Mouse (Mus musculus) hindbrain, embryonic 11.5 days (tissue): ENCODE results near the gene Itprip. TPM values are rescaled to one million over a fixed set of nuclear protein-coding genes. Genes with fewer than 3 reads are reported as not detected.

ENCODE experiments used
- ATAC-seq: fragments of 200-750 bp; cut with Nextera tagmentation; 2 replicates; pipeline ENCODE4 v1.8.0; 2017; ENCODE audit warnings: mild to moderate bottlenecking, moderate TSS enrichment, moderate library complexity; ENCODE audit not compliant: low FRiP score
- DNase-seq: peaks from one replicate; pipeline ENCODE4 v3.0.0-alpha.2; 2015; ENCODE audit warnings: low spot score
- H3K27ac ChIP-seq: fragments of 300-500 bp; sonication (generic); 2 replicates; pipeline ENCODE4 v1.5.1; 2014; ENCODE audit warnings: mild to moderate bottlenecking, low read depth, low read length
- H3K27me3 ChIP-seq: fragments of 300-500 bp; sonication (generic); 2 replicates; pipeline ENCODE4 v1.6.1; 2014; ENCODE audit warnings: mild to moderate bottlenecking, low read length, moderate library complexity, mixed read lengths; ENCODE audit not compliant: control insufficient read depth, insufficient read depth
- H3K36me3 ChIP-seq: fragments of 300-500 bp; sonication (generic); 2 replicates; pipeline ENCODE4 v1.6.1; 2014; ENCODE audit warnings: mild to moderate bottlenecking, low read length, moderate library complexity, mixed read lengths; ENCODE audit not compliant: control insufficient read depth, insufficient read depth
- H3K4me1 ChIP-seq: fragments of 300-500 bp; sonication (generic); replicated peaks from 2 replicates; pipeline ENCODE4 v1.6.1; 2014; ENCODE audit warnings: low read length, mixed read lengths; ENCODE audit not compliant: control insufficient read depth, insufficient read depth
- H3K4me2 ChIP-seq: fragments of 300-500 bp; sonication (generic); replicated peaks from 2 replicates; pipeline ENCODE4 v1.6.1; 2014; ENCODE audit warnings: mild to moderate bottlenecking, low read depth, low read length
- H3K4me3 ChIP-seq: fragments of 300-500 bp; sonication (generic); 2 replicates; pipeline ENCODE4 v1.5.1; 2014; ENCODE audit warnings: low read depth, low read length
- H3K9ac ChIP-seq: fragments of 300-500 bp; sonication (generic); 2 replicates; pipeline ENCODE4 v1.6.1; 2014; ENCODE audit warnings: low read depth, low read length
- H3K9me3 ChIP-seq: fragments of 300-500 bp; sonication (generic); 2 replicates; pipeline ENCODE4 v1.6.1; 2016; ENCODE audit warnings: low read length; ENCODE audit not compliant: control insufficient read depth
- whole genome bisulfite sequencing: fragments of 180-500 bp; shearing (Covaris S2); extraction: QIAGEN DNeasy Blood & Tissue Kit; methylation state at CpG from one replicate; pipeline ENCODE4 v1.1.7; 2014; 5-methylcytosine and 5-hydroxymethylcytosine counted together
- polyA plus RNA-seq: library from polyadenylated mRNA; unstranded; fragments of >200 nt; fragmentation: Nextera tagmentation; extraction: Ambion mirVana; gene quantifications from 2 replicates; pipeline ENCODE4 v1.2.1, GENCODE M21; 2014

Itprip gene
- polyA plus RNA-seq, 1 experiment from 2014 or later, result 10.0 TPM

- no peak for ATAC-seq
- no peaks in the 10 kb centered on the region for H3K27me3 ChIP-seq
- WGBS, result 90% methylated on average over 11 of the region's 11 CpGs
Measured at GRCm38 (mm10) chr19:47885886-47886285, 33.2 kb downstream of the Itprip start.

GRCm38 (mm10) chr19:47885191-47885743 is 33.8 kb downstream of the Itprip start:
- Histone ChIP-seq H3K9me3 (no peaks in the 10 kb centered on the region), H3K4me1 (no peaks in the 10 kb centered on the region), H3K4me2 (no peak overlapping the region), H3K27ac (no peak overlapping the region), H3K4me3 (no peak overlapping the region), H3K27me3 (no peaks in the 10 kb centered on the region), H3K9ac (no peak overlapping the region), H3K36me3 (no peaks in the 10 kb centered on the region)
- no peak for DNase-seq
- 74% methylated on average over 7 of the region's 7 CpGs for WGBS
- ATAC-seq, result no peak

More at GRCm38 (mm10) chr19:47885886-47886285, 33.2 kb downstream of the Itprip start:
- no peak overlapping the region for H3K27ac ChIP-seq
- no peak overlapping the region for H3K9ac ChIP-seq
- H3K4me1 ChIP-seq, result no peaks in the 10 kb centered on the region
- no peaks in the 10 kb centered on the region for H3K36me3 ChIP-seq
- no peaks in the 10 kb centered on the region for H3K9me3 ChIP-seq
- H3K4me2 ChIP-seq, result no peak overlapping the region
- DNase-seq, result no peak
- H3K4me3 ChIP-seq, result no peak overlapping the region

GRCm38 (mm10) chr19:47884296-47885085 is 34.6 kb downstream of the Itprip start:
- Histone ChIP-seq H3K9me3 (no peaks in the 10 kb centered on the region), H3K4me2 (no peak overlapping the region), H3K4me1 (no peaks in the 10 kb centered on the region), H3K4me3 (no peak overlapping the region), H3K9ac (no peak overlapping the region), H3K27ac (no peak overlapping the region), H3K36me3 (no peaks in the 10 kb centered on the region), H3K27me3 (no peaks in the 10 kb centered on the region)
- WGBS, result 82% methylated on average over 13 of the region's 13 CpGs
- DNase-seq (no peak), ATAC-seq (no peak)

- no peaks in the 10 kb centered on the region for H3K4me1 ChIP-seq
- no peaks in the 10 kb centered on the region for H3K27me3 ChIP-seq
- ATAC-seq (peak; percentile 49), DNase-seq (peak; percentile 28)
- WGBS, result 64% methylated on average over 9 of the region's 9 CpGs
- H3K4me2 ChIP-seq, result no peak overlapping the region
- H3K9ac ChIP-seq, result no peak overlapping the region
- H3K9me3 ChIP-seq, result no peaks in the 10 kb centered on the region
- no peak overlapping the region for H3K27ac ChIP-seq
- no peak overlapping the region for H3K4me3 ChIP-seq
- H3K36me3 ChIP-seq, result no peaks in the 10 kb centered on the region
Measured at GRCm38 (mm10) chr19:47882882-47883254, 36.2 kb downstream of the Itprip start.

- Histone ChIP-seq H3K36me3 (no peaks in the 10 kb centered on the region), H3K9me3 (no peaks in the 10 kb centered on the region), H3K27me3 (no peaks in the 10 kb centered on the region), H3K4me3 (no peak overlapping the region), H3K4me1 (no peaks in the 10 kb centered on the region), H3K27ac (no peak overlapping the region), H3K4me2 (no peak overlapping the region), H3K9ac (no peak overlapping the region)
- ATAC-seq (peak; percentile 76), DNase-seq (peak; percentile 97)
- WGBS, result 28% methylated on average over 11 of the region's 11 CpGs
Measured at GRCm38 (mm10) chr19:47882151-47882881, 36.8 kb downstream of the Itprip start.

GRCm38 (mm10) chr19:47881538-47881937 is 37.6 kb downstream of the Itprip start:
- H3K4me2 ChIP-seq, result no peak overlapping the region
- no peak overlapping the region for H3K27ac ChIP-seq
- no peak overlapping the region for H3K4me3 ChIP-seq
- no peak for DNase-seq
- no peaks in the 10 kb centered on the region for H3K36me3 ChIP-seq
- H3K27me3 ChIP-seq, result no peaks in the 10 kb centered on the region
- ATAC-seq, result no peak
- no peaks in the 10 kb centered on the region for H3K4me1 ChIP-seq
- no peaks in the 10 kb centered on the region for H3K9me3 ChIP-seq
- H3K9ac ChIP-seq, result no peak overlapping the region
- WGBS, result 82% methylated on average over 7 of the region's 7 CpGs

GRCm38 (mm10) chr19:47876252-47876651 is 42.8 kb downstream of the Itprip start:
- Histone ChIP-seq H3K36me3 (no peaks in the 10 kb centered on the region), H3K27me3 (no peaks in the 10 kb centered on the region), H3K4me3 (no peak overlapping the region), H3K9ac (no peak overlapping the region), H3K4me2 (no peak overlapping the region), H3K27ac (no peak overlapping the region), H3K4me1 (no peaks in the 10 kb centered on the region), H3K9me3 (no peaks in the 10 kb centered on the region)
- WGBS, result 83% methylated on average over 15 of the region's 15 CpGs
- ATAC-seq (no peak), DNase-seq (no peak)

- DNase-seq, result peak; percentile 50
Measured at GRCm38 (mm10) chr19:47871515-47871914, 47.6 kb downstream of the Itprip start.

More at GRCm38 (mm10) chr19:47871515-47871914, 47.6 kb downstream of the Itprip start:
- Histone ChIP-seq H3K4me3 (no peak overlapping the region), H3K4me1 (no peaks in the 10 kb centered on the region), H3K9ac (no peak overlapping the region), H3K9me3 (no peaks in the 10 kb centered on the region), H3K36me3 (no peaks in the 10 kb centered on the region), H3K27me3 (no peaks in the 10 kb centered on the region), H3K27ac (no peak overlapping the region), H3K4me2 (no peak overlapping the region)
- 26% methylated on average over 10 of the region's 10 CpGs for WGBS
- no peak for ATAC-seq
